Mouse (Mus musculus): ENCODE results near the gene Ntn5. TPM values are rescaled to one million over a fixed set of nuclear protein-coding genes. Genes with fewer than 3 reads are reported as not detected.

The Ntn5 gene
- polyA plus RNA-seq, 1 experiment from 2014 or later: 0.41 TPM

DNA sequence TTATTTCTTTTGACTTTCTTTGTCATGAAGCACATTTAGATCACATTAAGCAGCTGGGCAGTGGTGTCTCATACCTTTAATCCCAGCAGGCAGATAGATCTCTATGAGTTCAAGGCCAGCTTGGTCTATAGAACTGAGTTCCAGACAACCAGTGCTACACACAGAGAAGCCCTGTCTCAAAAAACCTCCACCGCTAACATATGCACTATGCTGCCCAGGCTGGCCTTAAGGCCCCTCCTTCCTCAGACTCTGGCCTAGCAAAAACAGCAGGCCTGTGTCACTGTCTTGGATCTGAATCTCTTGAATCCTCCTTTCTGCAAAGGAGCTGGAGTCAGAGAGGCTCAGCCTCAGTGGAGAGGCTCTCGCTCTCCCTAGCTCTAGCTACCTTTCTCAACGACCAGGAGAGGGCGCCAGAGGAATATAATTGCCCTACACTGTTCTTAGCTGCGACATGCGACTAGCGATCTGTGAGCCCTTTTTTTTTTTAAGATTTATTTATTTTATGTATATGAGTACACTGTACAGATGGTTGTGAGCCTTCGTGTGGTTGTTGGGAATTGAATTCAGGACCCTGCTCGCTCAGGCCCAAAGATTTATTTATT is 55.4 kb downstream of the Ntn5 start:
- WGBS: 10% methylated on average over 9 of the region's 9 CpGs
- Histone ChIP-seq H3K9me3 (ENCODE audit: control insufficient read depth, low read length) (no peaks in the 10 kb centered on the region), H3K27ac (replicated peaks) (no peak overlapping the region), H3K4me2 (replicated peaks; ENCODE audit: low read depth) (no peak overlapping the region), H3K9ac (ENCODE audit: low read length) (no peak overlapping the region), H3K27me3 (ENCODE audit: control insufficient read depth, insufficient read depth, low read length) (no peaks in the 10 kb centered on the region), H3K36me3 (ENCODE audit: control insufficient read depth, insufficient read depth, low read length) (no peaks in the 10 kb centered on the region), H3K4me1 (replicated peaks; ENCODE audit: control insufficient read depth, insufficient read depth) (no peaks in the 10 kb centered on the region), H3K4me3 (ENCODE audit: low read depth, low read length) (no peak overlapping the region)
- ATAC-seq (ENCODE audit: low FRiP score, low TSS enrichment): peak; percentile 81
- peak; percentile 94 for TF ChIP-seq CTCF (IDR thresholded peaks at IDR 0.05; ENCODE audit: low read depth)
- no peak for TF ChIP-seq EP300 (optimal IDR thresholded peaks at IDR 0.05)
- peak; percentile 89 for DNase-seq (ENCODE audit: low spot score)

GRCm38 (mm10) chr7:45739820-45740219 is 56.0 kb downstream of the Ntn5 start:
- WGBS: 62% methylated on average over 10 of the region's 10 CpGs
- Histone ChIP-seq H3K27me3 (ENCODE audit: control insufficient read depth, insufficient read depth, low read length) (no peaks in the 10 kb centered on the region), H3K27ac (replicated peaks) (no peak overlapping the region), H3K9me3 (ENCODE audit: control insufficient read depth, low read length) (no peaks in the 10 kb centered on the region), H3K4me2 (replicated peaks; ENCODE audit: low read depth) (no peak overlapping the region), H3K36me3 (ENCODE audit: control insufficient read depth, insufficient read depth, low read length) (no peaks in the 10 kb centered on the region), H3K4me3 (ENCODE audit: low read depth, low read length) (no peak overlapping the region), H3K9ac (ENCODE audit: low read length) (no peak overlapping the region), H3K4me1 (replicated peaks; ENCODE audit: control insufficient read depth, insufficient read depth) (no peaks in the 10 kb centered on the region)
- TF ChIP-seq CTCF (IDR thresholded peaks at IDR 0.05; ENCODE audit: low read depth) (no peak), EP300 (optimal IDR thresholded peaks at IDR 0.05) (no peak)
- peak; percentile 16 for DNase-seq (ENCODE audit: low spot score)
- ATAC-seq (ENCODE audit: low FRiP score, low TSS enrichment): no peak

- no peak for DNase-seq (ENCODE audit: low spot score)
- Histone ChIP-seq H3K4me1 (replicated peaks; ENCODE audit: control insufficient read depth, insufficient read depth) (no peaks in the 10 kb centered on the region), H3K4me2 (replicated peaks; ENCODE audit: low read depth) (no peak overlapping the region), H3K27me3 (ENCODE audit: control insufficient read depth, insufficient read depth, low read length) (no peaks in the 10 kb centered on the region), H3K9ac (ENCODE audit: low read length) (no peak overlapping the region), H3K27ac (replicated peaks) (no peak overlapping the region), H3K36me3 (ENCODE audit: control insufficient read depth, insufficient read depth, low read length) (no peaks in the 10 kb centered on the region), H3K9me3 (ENCODE audit: control insufficient read depth, low read length) (no peaks in the 10 kb centered on the region), H3K4me3 (ENCODE audit: low read depth, low read length) (no peak overlapping the region)
- ATAC-seq (ENCODE audit: low FRiP score, low TSS enrichment): no peak
- no peak for TF ChIP-seq EP300 (optimal IDR thresholded peaks at IDR 0.05)
- TF ChIP-seq CTCF (IDR thresholded peaks at IDR 0.05; ENCODE audit: low read depth): no peak
- 83% methylated on average over 12 of the region's 12 CpGs for WGBS
Measured at GRCm38 (mm10) chr7:45741308-45741707, 57.5 kb downstream of the Ntn5 start.

GRCm38 (mm10) chr7:45741777-45742176 is 58.0 kb downstream of the Ntn5 start:
- TF ChIP-seq CTCF (IDR thresholded peaks at IDR 0.05; ENCODE audit: low read depth): no peak
- TF ChIP-seq EP300 (optimal IDR thresholded peaks at IDR 0.05): no peak
- Histone ChIP-seq H3K9me3 (ENCODE audit: control insufficient read depth, low read length) (no peaks in the 10 kb centered on the region), H3K4me3 (ENCODE audit: low read depth, low read length) (no peak overlapping the region), H3K36me3 (ENCODE audit: control insufficient read depth, insufficient read depth, low read length) (no peaks in the 10 kb centered on the region), H3K27ac (replicated peaks) (no peak overlapping the region), H3K4me2 (replicated peaks; ENCODE audit: low read depth) (peak overlapping the region; percentile 43), H3K27me3 (ENCODE audit: control insufficient read depth, insufficient read depth, low read length) (no peaks in the 10 kb centered on the region), H3K4me1 (replicated peaks; ENCODE audit: control insufficient read depth, insufficient read depth) (no peaks in the 10 kb centered on the region), H3K9ac (ENCODE audit: low read length) (no peak overlapping the region)
- WGBS: 36% methylated on average over 11 of the region's 11 CpGs
- ATAC-seq (ENCODE audit: low FRiP score, low TSS enrichment) (peak; percentile 43; the same call in 1 of the 2 replicates), DNase-seq (ENCODE audit: low spot score) (peak; percentile 46)

DNA sequence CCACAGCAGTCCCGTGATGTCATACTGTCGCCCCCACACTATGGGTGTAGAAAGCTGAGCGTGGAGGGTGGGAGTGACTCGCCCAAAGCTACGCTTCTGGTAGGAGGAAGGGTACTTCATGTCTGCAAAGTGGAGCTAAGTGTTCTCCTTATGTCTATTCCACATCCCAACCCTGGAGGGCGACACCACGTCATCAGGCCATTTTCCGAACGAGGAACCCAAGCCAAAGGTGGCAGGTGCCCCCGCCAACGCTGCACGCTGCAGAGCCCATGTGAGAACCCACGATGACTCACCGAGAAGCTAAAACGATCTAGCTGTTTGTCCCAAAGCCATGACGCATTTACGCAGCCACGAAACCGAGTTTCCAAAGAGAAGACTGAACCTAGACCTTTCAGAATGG is 58.5 kb downstream of the Ntn5 start:
- DNase-seq (ENCODE audit: low spot score): peak; percentile 57
- TF ChIP-seq EP300 (optimal IDR thresholded peaks at IDR 0.05) (no peak), CTCF (IDR thresholded peaks at IDR 0.05; ENCODE audit: low read depth) (peak; percentile 58)
- H3K4me1 ChIP-seq (replicated peaks; ENCODE audit: control insufficient read depth, insufficient read depth): no peaks in the 10 kb centered on the region
- H3K4me3 ChIP-seq (ENCODE audit: low read depth, low read length): no peak overlapping the region
- H3K9ac ChIP-seq (ENCODE audit: low read length): 0 out of 2 replicates have a peak overlapping the region, but pooled peaks have one; percentile 4
- ATAC-seq (ENCODE audit: low FRiP score, low TSS enrichment): peak; percentile 33
- no peaks in the 10 kb centered on the region for H3K9me3 ChIP-seq (ENCODE audit: control insufficient read depth, low read length)
- H3K27me3 ChIP-seq (ENCODE audit: control insufficient read depth, insufficient read depth, low read length): no peaks in the 10 kb centered on the region
- peak overlapping the region; percentile 43 for H3K4me2 ChIP-seq (replicated peaks; ENCODE audit: low read depth)
- 31% methylated on average over 19 of the region's 19 CpGs for WGBS
- H3K27ac ChIP-seq (replicated peaks): no peak overlapping the region
- H3K36me3 ChIP-seq (ENCODE audit: control insufficient read depth, insufficient read depth, low read length): no peaks in the 10 kb centered on the region

Other genes starting within 250 kb of the Ntn5 start
- 10.1 and 10.6 TPM in 2 replicates for gene Gys1, start 249.2 kb upstream of the Ntn5 start, polyA plus RNA-seq (2015; fragmentation: Nextera tagmentation; extraction: Ambion mirVana)
- 46.2 and 46.7 TPM in 2 replicates for gene Ruvbl2, start 245.9 kb upstream of the Ntn5 start, polyA plus RNA-seq (2015; fragmentation: Nextera tagmentation; extraction: Ambion mirVana)
- gene Ftl1, start 224.1 kb upstream of the Ntn5 start, polyA plus RNA-seq (2015; fragmentation: Nextera tagmentation; extraction: Ambion mirVana): 3,647 and 3,760 TPM in 2 replicates
- gene Bax, start 217.1 kb upstream of the Ntn5 start, polyA plus RNA-seq (2015; fragmentation: Nextera tagmentation; extraction: Ambion mirVana): 119 and 120 TPM in 2 replicates
- 0.32 and 0.42 TPM in 2 replicates for gene Tulp2, start 202.1 kb upstream of the Ntn5 start, polyA plus RNA-seq (2015; fragmentation: Nextera tagmentation; extraction: Ambion mirVana)
- not detected in 2 replicates for gene Gm45808, start 197.2 kb upstream of the Ntn5 start, polyA plus RNA-seq (2015; fragmentation: Nextera tagmentation; extraction: Ambion mirVana)
- 1.1 and 1.3 TPM in 2 replicates for gene Dhdh, start 195.2 kb upstream of the Ntn5 start, polyA plus RNA-seq (2015; fragmentation: Nextera tagmentation; extraction: Ambion mirVana)
- 196 and 199 TPM in 2 replicates for gene Nucb1, start 173.6 kb upstream of the Ntn5 start, polyA plus RNA-seq (2015; fragmentation: Nextera tagmentation; extraction: Ambion mirVana)
- gene Ppp1r15a, start 157.8 kb upstream of the Ntn5 start, polyA plus RNA-seq (2015; fragmentation: Nextera tagmentation; extraction: Ambion mirVana): 21.6 and 26.6 TPM in 2 replicates
- 7.9 and 8.0 TPM in 2 replicates for gene Plekha4, start 157.7 kb upstream of the Ntn5 start, polyA plus RNA-seq (2015; fragmentation: Nextera tagmentation; extraction: Ambion mirVana)
- 16.6 and 16.9 TPM in 2 replicates for gene Hsd17b14, start 129.1 kb upstream of the Ntn5 start, polyA plus RNA-seq (2015; fragmentation: Nextera tagmentation; extraction: Ambion mirVana)
- 101 and 108 TPM in 2 replicates for gene Bcat2, start 113.9 kb upstream of the Ntn5 start, polyA plus RNA-seq (2015; fragmentation: Nextera tagmentation; extraction: Ambion mirVana)
- gene Fgf21, start 68.5 kb upstream of the Ntn5 start, polyA plus RNA-seq (2015; fragmentation: Nextera tagmentation; extraction: Ambion mirVana): 0.69 and 0.90 TPM in 2 replicates
- gene Fut1, start 66.7 kb upstream of the Ntn5 start, polyA plus RNA-seq (2015; fragmentation: Nextera tagmentation; extraction: Ambion mirVana): 1.8 and 2.3 TPM in 2 replicates
- 0.08 TPM in 2 replicates for gene Izumo1, start 62.2 kb upstream of the Ntn5 start, polyA plus RNA-seq (2015; fragmentation: Nextera tagmentation; extraction: Ambion mirVana)
- 5.4 and 6.3 TPM in 2 replicates for gene Rasip1, start 56.5 kb upstream of the Ntn5 start, polyA plus RNA-seq (2015; fragmentation: Nextera tagmentation; extraction: Ambion mirVana)
- 4.6 and 5.5 TPM in 2 replicates for gene Mamstr, start 44.0 kb upstream of the Ntn5 start, polyA plus RNA-seq (2015; fragmentation: Nextera tagmentation; extraction: Ambion mirVana)
- gene Fut2, start 17.6 kb upstream of the Ntn5 start, polyA plus RNA-seq (2015; fragmentation: Nextera tagmentation; extraction: Ambion mirVana): 35.1 and 36.1 TPM in 2 replicates
- 0.53 and 0.56 TPM in 2 replicates for gene Sec1, start 10.4 kb downstream of the Ntn5 start, polyA plus RNA-seq (2015; fragmentation: Nextera tagmentation; extraction: Ambion mirVana)
- gene Car11, start 15.8 kb downstream of the Ntn5 start, polyA plus RNA-seq (2015; fragmentation: Nextera tagmentation; extraction: Ambion mirVana): 2.7 and 4.4 TPM in 2 replicates
- 8.8 and 12.6 TPM in 2 replicates for gene Dbp, start 21.1 kb downstream of the Ntn5 start, polyA plus RNA-seq (2015; fragmentation: Nextera tagmentation; extraction: Ambion mirVana)
- gene Rpl18, start 31.4 kb downstream of the Ntn5 start, polyA plus RNA-seq (2015; fragmentation: Nextera tagmentation; extraction: Ambion mirVana): 893 and 919 TPM in 2 replicates
- gene Sphk2, start 34.0 kb downstream of the Ntn5 start, polyA plus RNA-seq (2015; fragmentation: Nextera tagmentation; extraction: Ambion mirVana): 23.6 and 24.5 TPM in 2 replicates
- 21.6 and 24.8 TPM in 2 replicates for gene Fam83e, start 37.2 kb downstream of the Ntn5 start, polyA plus RNA-seq (2015; fragmentation: Nextera tagmentation; extraction: Ambion mirVana)
- gene Spaca4, start 41.8 kb downstream of the Ntn5 start, polyA plus RNA-seq (2015; fragmentation: Nextera tagmentation; extraction: Ambion mirVana): 0.39 and 0.56 TPM in 2 replicates
- 0.15 and 0.27 TPM in 2 replicates for gene Lmtk3, start 99.7 kb downstream of the Ntn5 start, polyA plus RNA-seq (2015; fragmentation: Nextera tagmentation; extraction: Ambion mirVana)
- 83.2 and 87.1 TPM in 2 replicates for gene Sult2b1, start 100.6 kb downstream of the Ntn5 start, polyA plus RNA-seq (2015; fragmentation: Nextera tagmentation; extraction: Ambion mirVana)
- gene Cyth2, start 130.6 kb downstream of the Ntn5 start, polyA plus RNA-seq (2015; fragmentation: Nextera tagmentation; extraction: Ambion mirVana): 59.7 and 62.4 TPM in 2 replicates
- gene Kcnj14, start 140.8 kb downstream of the Ntn5 start, polyA plus RNA-seq (2015; fragmentation: Nextera tagmentation; extraction: Ambion mirVana): 0.22 TPM in 2 replicates
- gene Grwd1, start 146.9 kb downstream of the Ntn5 start, polyA plus RNA-seq (2015; fragmentation: Nextera tagmentation; extraction: Ambion mirVana): 25.6 and 25.7 TPM in 2 replicates
- gene Kdelr1, start 188.8 kb downstream of the Ntn5 start, polyA plus RNA-seq (2015; fragmentation: Nextera tagmentation; extraction: Ambion mirVana): 49.8 and 54.6 TPM in 2 replicates
- 0.35 and 0.38 TPM in 2 replicates for gene Grin2d, start 194.4 kb downstream of the Ntn5 start, polyA plus RNA-seq (2015; fragmentation: Nextera tagmentation; extraction: Ambion mirVana)
- gene Syngr4, start 212.7 kb downstream of the Ntn5 start, polyA plus RNA-seq (2015; fragmentation: Nextera tagmentation; extraction: Ambion mirVana): 0.46 and 0.79 TPM in 2 replicates
- gene Tmem143, start 212.9 kb downstream of the Ntn5 start, polyA plus RNA-seq (2015; fragmentation: Nextera tagmentation; extraction: Ambion mirVana): 3.1 and 3.2 TPM in 2 replicates
- 135 and 151 TPM in 2 replicates for gene Emp3, start 237.4 kb downstream of the Ntn5 start, polyA plus RNA-seq (2015; fragmentation: Nextera tagmentation; extraction: Ambion mirVana)
- gene Ccdc114, start 240.1 kb downstream of the Ntn5 start, polyA plus RNA-seq (2015; fragmentation: Nextera tagmentation; extraction: Ambion mirVana): 1.7 and 2.3 TPM in 2 replicates

Data from stomach, postnatal 0 days (tissue).